Mouse (Mus musculus): ENCODE measurements at regions not wholly inside any gene's neighbourhood (a gene's known extent, or its start where the extent isn't known, plus 50 kb on each side); places are given as distances from the start of the nearest gene placed in this dataset.
"Not testable (repeated sequence)": the region's sequence is repeated elsewhere in the genome, so short reads cannot be mapped to it uniquely, and the experiment has no call there.

GRCm38 (mm10) chr13:75460335-75460878 lies 246.2 kb upstream of the Ell2 start:
- peaks cover 31% of the 10 kb centered on the region for H3K4me1 ChIP-seq (replicated peaks; ENCODE audit: low read depth, low read length)
- no peaks in the 10 kb centered on the region for H3K27me3 ChIP-seq (ENCODE audit: insufficient read depth, low read length)
- no peaks in the 10 kb centered on the region for H3K9me3 ChIP-seq (ENCODE audit: low read length)
- TF ChIP-seq POU5F1 (IDR thresholded peaks at IDR 0.05; ENCODE audit: borderline replicate concordance, low read length) (no peak), NANOG (IDR thresholded peaks at IDR 0.05; ENCODE audit: borderline replicate concordance, low read length) (no peak)
- no peak overlapping the region for H3K4me3 ChIP-seq (replicated peaks; ENCODE audit: low read length)
- H3K36me3 ChIP-seq (ENCODE audit: insufficient read depth, low read length) = no peaks in the 10 kb centered on the region

- Histone ChIP-seq H3K4me3 (replicated peaks; ENCODE audit: low read length) (no peak overlapping the region), H3K36me3 (ENCODE audit: insufficient read depth, low read length) (no peaks in the 10 kb centered on the region), H3K9me3 (ENCODE audit: low read length) (no peaks in the 10 kb centered on the region), H3K27me3 (ENCODE audit: insufficient read depth, low read length) (no peaks in the 10 kb centered on the region), H3K4me1 (replicated peaks; ENCODE audit: low read depth, low read length) (peaks cover 31% of the 10 kb centered on the region)
- TF ChIP-seq NANOG (IDR thresholded peaks at IDR 0.05; ENCODE audit: borderline replicate concordance, low read length) = no peak
- no peak for TF ChIP-seq CTCF (conservative IDR thresholded peaks at IDR 0.05; ENCODE audit: low read length)
- TF ChIP-seq POU5F1 (IDR thresholded peaks at IDR 0.05; ENCODE audit: borderline replicate concordance, low read length) = no peak
These were observed 245.3 kb upstream of the Ell2 start for GRCm38 (mm10) chr13:75461273-75461672.

DNA sequence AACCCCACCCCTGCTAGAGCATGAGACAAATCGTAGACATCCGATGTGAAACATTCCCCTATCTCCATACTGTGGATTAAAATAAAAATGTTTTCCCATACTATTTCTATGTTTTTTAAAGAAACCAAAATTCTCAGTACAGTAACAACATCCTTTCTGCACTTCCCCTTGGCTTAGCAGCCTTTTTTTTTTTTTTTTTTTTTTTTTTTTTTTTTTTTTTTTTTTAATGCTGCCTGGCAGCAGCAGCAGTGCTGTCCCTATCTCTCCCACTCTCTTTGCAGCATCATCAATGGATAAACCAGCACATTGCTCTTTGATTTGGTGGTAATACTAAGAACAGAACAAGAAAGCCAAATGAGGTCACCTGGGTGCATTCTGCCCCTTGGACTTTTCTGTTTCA lies 239.3 kb upstream of the Ell2 start:
- H3K4me3 ChIP-seq (replicated peaks; ENCODE audit: low read length) = no peak overlapping the region
- TF ChIP-seq NANOG (IDR thresholded peaks at IDR 0.05; ENCODE audit: borderline replicate concordance, low read length) (no peak), POU5F1 (IDR thresholded peaks at IDR 0.05; ENCODE audit: borderline replicate concordance, low read length) (no peak), CTCF (conservative IDR thresholded peaks at IDR 0.05; ENCODE audit: low read length) (no peak)
- no peaks in the 10 kb centered on the region for H3K36me3 ChIP-seq (ENCODE audit: insufficient read depth, low read length)
- H3K9me3 ChIP-seq (ENCODE audit: low read length) = no peaks in the 10 kb centered on the region
- no peaks in the 10 kb centered on the region for H3K27me3 ChIP-seq (ENCODE audit: insufficient read depth, low read length)
- H3K4me1 ChIP-seq (replicated peaks; ENCODE audit: low read depth, low read length) = peaks cover 9% of the 10 kb centered on the region; the same call in 1 of the 2 replicates

- Histone ChIP-seq H3K27me3 (ENCODE audit: insufficient read depth, low read length) (no peaks in the 10 kb centered on the region), H3K36me3 (ENCODE audit: insufficient read depth, low read length) (no peaks in the 10 kb centered on the region), H3K9me3 (ENCODE audit: low read length) (peaks cover 20% of the 10 kb centered on the region), H3K4me1 (replicated peaks; ENCODE audit: low read depth, low read length) (no peaks in the 10 kb centered on the region), H3K4me3 (replicated peaks; ENCODE audit: low read length) (no peak overlapping the region)
- no peak for TF ChIP-seq POU5F1 (IDR thresholded peaks at IDR 0.05; ENCODE audit: borderline replicate concordance, low read length)
- no peak for TF ChIP-seq CTCF (conservative IDR thresholded peaks at IDR 0.05; ENCODE audit: low read length)
- TF ChIP-seq NANOG (IDR thresholded peaks at IDR 0.05; ENCODE audit: borderline replicate concordance, low read length) = no peak
These were observed 230.5 kb upstream of the Ell2 start for GRCm38 (mm10) chr13:75475828-75476597.

DNA sequence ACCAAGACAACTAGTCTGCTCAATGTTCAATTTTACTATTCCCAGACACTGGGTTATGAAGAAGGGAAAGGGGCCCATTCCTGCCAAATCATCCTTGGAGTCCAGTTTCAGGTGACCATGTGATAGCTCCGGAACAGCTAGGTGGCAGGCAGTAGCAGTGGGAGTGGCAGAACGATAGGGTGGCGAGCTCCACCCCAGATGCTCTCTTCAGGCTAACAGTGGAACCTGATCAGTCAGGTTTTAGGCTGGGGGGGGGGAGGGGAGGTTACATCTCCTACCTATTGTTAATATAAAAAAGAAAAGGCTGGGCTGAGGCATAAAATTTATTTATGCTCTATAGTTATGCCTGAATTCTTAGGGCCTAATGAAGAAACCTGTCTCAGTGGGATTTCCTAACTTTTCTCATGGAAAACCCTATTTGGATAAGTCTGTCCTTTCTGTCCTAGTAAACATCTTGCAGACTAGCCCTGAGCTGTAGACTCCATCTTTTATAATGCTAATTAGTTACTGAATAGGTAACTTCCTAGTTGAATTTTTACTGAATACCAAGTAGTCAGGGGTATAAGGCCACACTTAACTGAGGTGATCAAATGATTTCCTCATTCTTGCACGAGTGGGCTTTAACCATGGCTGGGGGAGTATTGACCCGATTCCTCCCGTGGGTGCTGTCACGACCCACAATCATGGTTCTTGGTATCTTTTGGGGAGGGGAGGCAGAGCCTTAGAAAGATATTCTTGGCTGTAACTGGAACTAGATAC lies 223.2 kb upstream of the Ell2 start:
- H3K4me3 ChIP-seq (replicated peaks; ENCODE audit: low read length); H3K27me3 ChIP-seq (ENCODE audit: insufficient read depth, low read length); H3K36me3 ChIP-seq (ENCODE audit: insufficient read depth, low read length); H3K4me1 ChIP-seq (replicated peaks; ENCODE audit: low read depth, low read length): not testable (repeated sequence)
- H3K9me3 ChIP-seq (ENCODE audit: low read length) = peaks cover 42% of the 10 kb centered on the region
- peak; percentile 29; the same call in 1 of the 2 replicates for TF ChIP-seq NANOG (IDR thresholded peaks at IDR 0.05; ENCODE audit: borderline replicate concordance, low read length)

- not testable (repeated sequence) for H3K4me3 ChIP-seq (replicated peaks; ENCODE audit: low read length); H3K4me1 ChIP-seq (replicated peaks; ENCODE audit: low read depth, low read length); H3K36me3 ChIP-seq (ENCODE audit: insufficient read depth, low read length); H3K27me3 ChIP-seq (ENCODE audit: insufficient read depth, low read length)
- H3K9me3 ChIP-seq (ENCODE audit: low read length) = peaks cover 37% of the 10 kb centered on the region
These were observed 222.3 kb upstream of the Ell2 start for GRCm38 (mm10) chr13:75484252-75484651.

GRCm38 (mm10) chr13:75501530-75501929 lies 205.0 kb upstream of the Ell2 start:
- Histone ChIP-seq H3K27me3 (ENCODE audit: insufficient read depth, low read length) (no peaks in the 10 kb centered on the region), H3K4me1 (replicated peaks; ENCODE audit: low read depth, low read length) (0 out of 2 replicates have a peak, but pooled peaks cover 2% of the 10 kb centered on the region), H3K9me3 (ENCODE audit: low read length) (no peaks in the 10 kb centered on the region), H3K36me3 (ENCODE audit: insufficient read depth, low read length) (no peaks in the 10 kb centered on the region), H3K4me3 (replicated peaks; ENCODE audit: low read length) (no peak overlapping the region)
- TF ChIP-seq POU5F1 (IDR thresholded peaks at IDR 0.05; ENCODE audit: borderline replicate concordance, low read length) (no peak), NANOG (IDR thresholded peaks at IDR 0.05; ENCODE audit: borderline replicate concordance, low read length) (no peak), CTCF (conservative IDR thresholded peaks at IDR 0.05; ENCODE audit: low read length) (no peak)

DNA sequence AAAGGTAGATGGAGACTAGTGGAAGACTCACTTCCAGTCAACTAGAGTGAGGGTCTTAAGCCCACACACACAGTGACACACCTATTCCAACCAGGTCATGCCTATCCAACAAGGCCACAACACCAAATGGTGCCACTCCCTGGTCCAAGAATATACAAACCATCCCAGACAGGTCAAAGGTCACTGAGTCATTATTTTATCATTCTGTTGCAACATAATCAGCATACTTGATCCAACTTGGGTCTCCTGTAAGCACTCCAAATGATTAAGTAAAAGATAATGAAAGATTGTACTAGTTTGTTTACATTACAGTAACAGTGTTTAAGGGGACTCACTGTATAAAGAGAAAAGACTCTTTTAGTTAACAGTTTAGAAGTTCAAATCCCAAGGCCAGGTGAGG lies 203.2 kb upstream of the Ell2 start:
- Histone ChIP-seq H3K4me1 (replicated peaks; ENCODE audit: low read depth, low read length) (0 out of 2 replicates have a peak, but pooled peaks cover 2% of the 10 kb centered on the region), H3K4me3 (replicated peaks; ENCODE audit: low read length) (no peak overlapping the region), H3K9me3 (ENCODE audit: low read length) (no peaks in the 10 kb centered on the region), H3K36me3 (ENCODE audit: insufficient read depth, low read length) (no peaks in the 10 kb centered on the region), H3K27me3 (ENCODE audit: insufficient read depth, low read length) (no peaks in the 10 kb centered on the region)
- TF ChIP-seq CTCF (conservative IDR thresholded peaks at IDR 0.05; ENCODE audit: low read length) (no peak), NANOG (IDR thresholded peaks at IDR 0.05; ENCODE audit: borderline replicate concordance, low read length) (no peak), POU5F1 (IDR thresholded peaks at IDR 0.05; ENCODE audit: borderline replicate concordance, low read length) (no peak)
